Mouse (Mus musculus): ENCODE measurements around the gene Olfr33. TPM values are rescaled to one million over a fixed set of nuclear protein-coding genes. Genes with fewer than 3 reads are reported as not detected.

Gene Olfr33
- polyA plus RNA-seq (2012; rRNA removed), result not detected in 2 replicates

GRCm38 (mm10) chr7:102718970-102719369 is at the start of gene Olfr33:
Olfr33 (minus strand) TSS chr7:102719070.

GRCm38 (mm10) chr7:102759266-102759665 is 40.4 kb upstream of the Olfr33 start, which contains the start of the genes Olfr560 and Olfr78:
Olfr560 (minus strand) TSS chr7:102759366.
Olfr78 (minus strand) TSS chr7:102759471.

GRCm38 (mm10) chr7:102727391-102727790 is 8.5 kb upstream of the Olfr33 start, which contains the start of gene Olfr559:
Olfr559 (minus strand) TSS chr7:102727491.

GRCm38 (mm10) chr7:102701915-102702314 is 17.0 kb downstream of the Olfr33 start, which contains the start of gene Olfr558:
Olfr558 (plus strand) TSS chr7:102702215.

GRCm38 (mm10) chr7:102695358-102696125 is 23.3 kb downstream of the Olfr33 start, which contains the start of gene Olfr557:
Olfr557 (plus strand) TSS chr7:102695910.

GRCm38 (mm10) chr7:102686944-102687501 is 31.8 kb downstream of the Olfr33 start, which contains the start of gene Trim68:
Trim68 (minus strand) TSS chr7:102687327.

GRCm38 (mm10) chr7:102664599-102664998 is 54.3 kb downstream of the Olfr33 start, which contains the start of gene Olfr556:
Olfr556 (plus strand) TSS chr7:102664899.

Other genes with a start within 250 kb of the Olfr33 start
- not detected in 2 replicates for gene Olfr543, start 237.4 kb downstream of the Olfr33 start, polyA plus RNA-seq (2012; rRNA removed)
- gene Olfr544, start 230.8 kb downstream of the Olfr33 start, polyA plus RNA-seq (2012; rRNA removed), result not detected in 2 replicates
- gene Olfr545, start 219.5 kb downstream of the Olfr33 start, polyA plus RNA-seq (2012; rRNA removed), result not detected in 2 replicates
- not detected in 2 replicates for gene Olfr547, start 184.3 kb downstream of the Olfr33 start, polyA plus RNA-seq (2012; rRNA removed)
- not detected in 2 replicates for gene Olfr548-ps1, start 178.2 kb downstream of the Olfr33 start, polyA plus RNA-seq (2012; rRNA removed)
- not detected in 2 replicates for gene Olfr549, start 169.2 kb downstream of the Olfr33 start, polyA plus RNA-seq (2012; rRNA removed)
- gene Trim21, start 153.6 kb downstream of the Olfr33 start, polyA plus RNA-seq (2012; rRNA removed), result 3.1 and 3.4 TPM in 2 replicates
- 0.18 and 0.25 TPM in 2 replicates for gene Olfr550, start 147.6 kb downstream of the Olfr33 start, polyA plus RNA-seq (2012; rRNA removed)
- not detected in 2 replicates for gene Olfr551, start 127.2 kb downstream of the Olfr33 start, polyA plus RNA-seq (2012; rRNA removed)
- gene Olfr552, start 121.3 kb downstream of the Olfr33 start, polyA plus RNA-seq (2012; rRNA removed), result not detected in 2 replicates
- not detected in 2 replicates for gene Olfr553, start 100.9 kb downstream of the Olfr33 start, polyA plus RNA-seq (2012; rRNA removed)
- gene Olfr554, start 80.6 kb downstream of the Olfr33 start, polyA plus RNA-seq (2012; rRNA removed), result not detected in 2 replicates
- not detected in 2 replicates for gene Olfr555, start 60.2 kb downstream of the Olfr33 start, polyA plus RNA-seq (2012; rRNA removed)
- not detected in 2 replicates for gene Olfr556, start 54.2 kb downstream of the Olfr33 start, polyA plus RNA-seq (2012; rRNA removed)
- gene Trim68, start 31.7 kb downstream of the Olfr33 start, polyA plus RNA-seq (2012; rRNA removed), result 14.6 and 19.4 TPM in 2 replicates
- gene Olfr557, start 23.2 kb downstream of the Olfr33 start, polyA plus RNA-seq (2012; rRNA removed), result not detected in 2 replicates
- gene Olfr558, start 16.9 kb downstream of the Olfr33 start, polyA plus RNA-seq (2012; rRNA removed), result 3.2 and 3.3 TPM in 2 replicates
- not detected in 2 replicates for gene Olfr559, start 8.4 kb upstream of the Olfr33 start, polyA plus RNA-seq (2012; rRNA removed)
- not detected in 2 replicates for gene Olfr560, start 40.3 kb upstream of the Olfr33 start, polyA plus RNA-seq (2012; rRNA removed)
- gene Olfr78, start 40.4 kb upstream of the Olfr33 start, polyA plus RNA-seq (2012; rRNA removed), result 2.1 and 3.6 TPM in 2 replicates
- not detected in 2 replicates for gene Olfr561, start 52.2 kb upstream of the Olfr33 start, polyA plus RNA-seq (2012; rRNA removed)
- not detected in 2 replicates for gene Olfr564, start 84.4 kb upstream of the Olfr33 start, polyA plus RNA-seq (2012; rRNA removed)
- not detected in 2 replicates for gene Olfr566, start 139.7 kb upstream of the Olfr33 start, polyA plus RNA-seq (2012; rRNA removed)
- gene Olfr568, start 158.1 kb upstream of the Olfr33 start, polyA plus RNA-seq (2012; rRNA removed), result not detected in 2 replicates
- gene Olfr569, start 171.8 kb upstream of the Olfr33 start, polyA plus RNA-seq (2012; rRNA removed), result not detected in 2 replicates
- gene Olfr570, start 175.5 kb upstream of the Olfr33 start, polyA plus RNA-seq (2012; rRNA removed), result not detected in 2 replicates
- gene Olfr571, start 198.5 kb upstream of the Olfr33 start, polyA plus RNA-seq (2012; rRNA removed), result not detected in 2 replicates
- gene Olfr572, start 205.3 kb upstream of the Olfr33 start, polyA plus RNA-seq (2012; rRNA removed), result not detected in 2 replicates
- not detected in 2 replicates for gene Olfr573-ps1, start 223.5 kb upstream of the Olfr33 start, polyA plus RNA-seq (2012; rRNA removed)
- not detected in 2 replicates for gene Olfr574, start 229.4 kb upstream of the Olfr33 start, polyA plus RNA-seq (2012; rRNA removed)
- not detected in 2 replicates for gene Olfr575, start 239.7 kb upstream of the Olfr33 start, polyA plus RNA-seq (2012; rRNA removed)
- not detected in 2 replicates for gene Olfr576, start 243.6 kb upstream of the Olfr33 start, polyA plus RNA-seq (2012; rRNA removed)